Mouse (Mus musculus) hindbrain, embryonic 12.5 days (tissue): ENCODE measurements around the gene Wscd1. TPM values are rescaled to one million over a fixed set of nuclear protein-coding genes. Genes with fewer than 3 reads are reported as not detected.

Experiments
- ATAC-seq: fragments of 200-750 bp; cut with Nextera tagmentation; 2 replicates; pipeline ENCODE4 v1.8.0; 2017; ENCODE audit warnings: moderate TSS enrichment; ENCODE audit not compliant: low FRiP score
- H3K27ac ChIP-seq: fragments of 300-500 bp; sonication (generic); 2 replicates; pipeline ENCODE4 v1.5.1; 2016; ENCODE audit warnings: mild to moderate bottlenecking
- H3K27me3 ChIP-seq: fragments of 300-500 bp; sonication (generic); 2 replicates; pipeline ENCODE4 v1.6.1; 2016; ENCODE audit warnings: mild to moderate bottlenecking
- H3K36me3 ChIP-seq: fragments of 300-500 bp; sonication (generic); 2 replicates; pipeline ENCODE4 v1.6.1; 2016; ENCODE audit warnings: mild to moderate bottlenecking
- H3K4me1 ChIP-seq: fragments of 300-500 bp; sonication (generic); 2 replicates; pipeline ENCODE4 v1.6.1; 2016
- H3K4me2 ChIP-seq: fragments of 300-500 bp; sonication (generic); replicated peaks from 2 replicates; pipeline ENCODE4 v1.6.1; 2016; ENCODE audit warnings: mild to moderate bottlenecking
- H3K4me3 ChIP-seq: fragments of 300-500 bp; sonication (generic); 2 replicates; pipeline ENCODE4 v1.5.1; 2016; ENCODE audit warnings: mild to moderate bottlenecking
- H3K9ac ChIP-seq: fragments of 300-500 bp; sonication (generic); 2 replicates; pipeline ENCODE4 v1.6.1; 2016; ENCODE audit warnings: mild to moderate bottlenecking, moderate library complexity
- H3K9me3 ChIP-seq: fragments of 300-500 bp; sonication (generic); replicated peaks from 2 replicates; pipeline ENCODE4 v1.6.1; 2016; ENCODE audit warnings: mild to moderate bottlenecking
- WGBS: fragments of 180-500 bp; shearing (Covaris S2); methylation state at CpG from one replicate; pipeline ENCODE4 v1.1.7; 2016; 5-methylcytosine and 5-hydroxymethylcytosine counted together
- polyA plus RNA-seq: library from polyadenylated mRNA; unstranded; fragments of >200 nt; fragmentation: Nextera tagmentation; extraction: Ambion mirVana; gene quantifications from 2 replicates; pipeline ENCODE4 v1.2.1, GENCODE M21; 2016

Wscd1 gene
- polyA plus RNA-seq, 1 experiment from 2014 or later = 55.6 TPM

- Histone ChIP-seq H3K27me3 (no peaks in the 10 kb centered on the region), H3K4me3 (no peak overlapping the region), H3K36me3 (peaks cover 69% of the 10 kb centered on the region), H3K4me1 (peaks cover 31% of the 10 kb centered on the region), H3K27ac (no peak overlapping the region), H3K9me3 (no peaks in the 10 kb centered on the region), H3K4me2 (no peak overlapping the region), H3K9ac (no peak overlapping the region)
- 74% methylated on average over 7 of the region's 7 CpGs for WGBS
- ATAC-seq = no peak
Measured at GRCm38 (mm10) chr11:71771074-71771473, 21.4 kb downstream of the Wscd1 start.

GRCm38 (mm10) chr11:71772056-71772455, 22.3 kb downstream of the Wscd1 start:
- Histone ChIP-seq H3K4me3 (no peak overlapping the region), H3K27ac (no peak overlapping the region), H3K9me3 (no peaks in the 10 kb centered on the region), H3K4me2 (no peak overlapping the region), H3K27me3 (no peaks in the 10 kb centered on the region), H3K9ac (no peak overlapping the region), H3K36me3 (peaks cover 73% of the 10 kb centered on the region), H3K4me1 (peaks cover 31% of the 10 kb centered on the region)
- ATAC-seq = no peak
- 36% methylated on average over 6 of the region's 6 CpGs for WGBS

- Histone ChIP-seq H3K4me2 (no peak overlapping the region), H3K4me1 (peaks cover 31% of the 10 kb centered on the region), H3K36me3 (peaks cover 71% of the 10 kb centered on the region), H3K4me3 (no peak overlapping the region), H3K9me3 (no peaks in the 10 kb centered on the region), H3K27me3 (no peaks in the 10 kb centered on the region), H3K27ac (no peak overlapping the region), H3K9ac (no peak overlapping the region)
- WGBS = 11% methylated on average over 4 of the region's 4 CpGs
- no peak for ATAC-seq
Measured at GRCm38 (mm10) chr11:71772802-71773201, 23.1 kb downstream of the Wscd1 start.

DNA sequence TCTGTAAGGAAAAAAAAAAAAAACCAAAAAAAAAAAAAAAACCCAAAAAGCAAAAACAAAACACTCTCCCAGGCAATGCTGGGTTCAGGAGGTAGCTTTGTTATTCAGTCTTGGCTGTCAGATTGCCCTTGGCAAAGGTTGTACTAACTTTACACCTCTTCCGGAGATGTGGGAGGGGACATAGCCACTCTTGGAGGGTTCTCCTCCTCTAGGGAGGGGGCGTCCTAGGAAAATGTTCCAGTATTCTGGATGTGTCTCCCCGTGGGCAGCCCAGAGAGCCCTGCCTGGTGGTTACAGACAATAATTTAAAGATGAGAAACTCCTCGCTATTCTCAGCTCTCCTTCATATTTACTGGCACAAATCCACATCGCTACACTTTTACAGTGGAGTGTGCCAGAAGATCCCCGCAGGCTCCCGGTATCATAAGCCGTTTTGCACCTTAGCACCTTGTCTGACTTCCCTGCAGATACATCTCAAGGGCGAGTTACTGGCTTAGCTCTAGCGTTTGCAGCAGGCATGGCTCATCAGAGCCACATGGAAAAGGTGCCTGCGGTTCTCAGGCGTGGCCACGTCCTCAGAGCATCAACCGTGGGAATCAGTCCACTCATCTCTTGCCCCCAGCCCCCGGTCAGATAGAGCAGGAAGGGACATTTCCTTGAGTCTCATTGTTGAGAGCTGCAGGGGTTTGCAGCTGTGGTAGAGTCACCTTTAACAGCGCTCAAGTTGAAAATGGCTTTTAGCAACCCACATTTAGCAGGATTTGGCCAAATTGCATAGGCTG, 24.5 kb downstream of the Wscd1 start:
- Histone ChIP-seq H3K9me3 (no peaks in the 10 kb centered on the region), H3K27ac (no peak overlapping the region), H3K9ac (no peak overlapping the region), H3K36me3 (peaks cover 60% of the 10 kb centered on the region), H3K4me3 (no peak overlapping the region), H3K27me3 (no peaks in the 10 kb centered on the region), H3K4me2 (no peak overlapping the region), H3K4me1 (peaks cover 34% of the 10 kb centered on the region)
- ATAC-seq = no peak
- WGBS = 45% methylated on average over 16 of the region's 16 CpGs

- Histone ChIP-seq H3K9me3 (no peaks in the 10 kb centered on the region), H3K27ac (no peak overlapping the region), H3K27me3 (no peaks in the 10 kb centered on the region), H3K4me1 (peaks cover 37% of the 10 kb centered on the region), H3K4me3 (no peak overlapping the region), H3K36me3 (peaks cover 53% of the 10 kb centered on the region), H3K9ac (no peak overlapping the region), H3K4me2 (no peak overlapping the region)
- no peak for ATAC-seq
- 80% methylated on average over 6 of the region's 6 CpGs for whole genome bisulfite sequencing
Measured at GRCm38 (mm10) chr11:71775056-71775455, 25.3 kb downstream of the Wscd1 start.

- Histone ChIP-seq H3K36me3 (peaks cover 43% of the 10 kb centered on the region), H3K4me2 (no peak overlapping the region), H3K27ac (0 out of 2 replicates have a peak overlapping the region, but pooled peaks have one; percentile 2), H3K4me3 (no peak overlapping the region), H3K4me1 (peaks cover 8% of the 10 kb centered on the region; the same call in 1 of the 2 replicates), H3K27me3 (no peaks in the 10 kb centered on the region), H3K9ac (no peak overlapping the region), H3K9me3 (no peaks in the 10 kb centered on the region)
- peak; percentile 32; the same call in 1 of the 2 replicates for ATAC-seq
- 66% methylated on average over 10 of the region's 10 CpGs for WGBS
Measured at GRCm38 (mm10) chr11:71779642-71780041, 29.9 kb downstream of the Wscd1 start.

DNA sequence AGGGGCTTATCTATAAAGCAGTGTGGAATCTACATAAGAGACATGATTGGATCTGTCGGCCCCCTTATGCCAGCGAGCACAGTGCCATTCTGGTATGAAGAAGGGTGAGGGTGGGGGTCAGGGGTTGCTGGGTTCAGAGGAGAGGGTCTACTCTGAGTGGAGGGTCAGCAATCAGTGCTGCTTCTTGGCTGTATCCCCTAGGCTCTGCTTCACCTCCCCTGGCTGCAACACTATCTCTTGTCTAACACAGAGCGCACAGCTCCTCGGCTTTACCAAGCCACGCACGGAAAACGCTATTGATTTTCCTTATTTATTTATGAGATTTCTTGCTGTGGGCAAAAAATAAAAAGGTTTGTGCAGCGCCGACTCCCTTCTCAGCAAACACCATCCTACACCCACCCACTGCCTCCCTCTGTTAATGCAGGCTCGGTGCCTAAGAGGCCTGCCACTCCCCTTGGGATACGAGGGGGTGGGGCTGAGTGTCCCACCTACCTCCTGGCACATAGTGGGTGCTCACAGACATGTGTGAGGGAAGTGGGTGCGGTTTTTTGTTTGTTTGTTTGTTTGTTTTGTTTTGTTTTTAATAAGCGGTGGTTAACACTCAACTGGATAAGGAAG, 32.1 kb downstream of the Wscd1 start:
- Histone ChIP-seq H3K4me3 (no peak overlapping the region), H3K36me3 (peaks cover 45% of the 10 kb centered on the region), H3K4me1 (peaks cover 8% of the 10 kb centered on the region; the same call in 1 of the 2 replicates), H3K4me2 (no peak overlapping the region), H3K9me3 (no peaks in the 10 kb centered on the region), H3K27me3 (no peaks in the 10 kb centered on the region), H3K9ac (no peak overlapping the region), H3K27ac (no peak overlapping the region)
- ATAC-seq = peak; percentile 35; the same call in 1 of the 2 replicates
- WGBS = 86% methylated on average over 13 of the region's 13 CpGs

GRCm38 (mm10) chr11:71785499-71785898, 35.8 kb downstream of the Wscd1 start:
- Histone ChIP-seq H3K9me3 (no peaks in the 10 kb centered on the region), H3K27me3 (no peaks in the 10 kb centered on the region), H3K36me3 (peaks cover 74% of the 10 kb centered on the region), H3K4me3 (no peak overlapping the region), H3K4me1 (no peaks in the 10 kb centered on the region), H3K9ac (no peak overlapping the region), H3K27ac (no peak overlapping the region), H3K4me2 (no peak overlapping the region)
- 95% methylated on average over 4 of the region's 4 CpGs for WGBS
- no peak for ATAC-seq

GRCm38 (mm10) chr11:71788209-71788608, 38.5 kb downstream of the Wscd1 start:
- H3K9ac ChIP-seq = no peak overlapping the region
- H3K4me3 ChIP-seq = no peak overlapping the region
- H3K27ac ChIP-seq = no peak overlapping the region
- H3K4me1 ChIP-seq = no peaks in the 10 kb centered on the region
- no peak for ATAC-seq
- no peaks in the 10 kb centered on the region for H3K9me3 ChIP-seq
- no peak overlapping the region for H3K4me2 ChIP-seq
- peaks cover 68% of the 10 kb centered on the region for H3K36me3 ChIP-seq
- WGBS = 89% methylated on average over 4 of the region's 4 CpGs
- H3K27me3 ChIP-seq = no peaks in the 10 kb centered on the region

GRCm38 (mm10) chr11:71790227-71790626, 40.5 kb downstream of the Wscd1 start:
- Histone ChIP-seq H3K4me3 (no peak overlapping the region), H3K27me3 (no peaks in the 10 kb centered on the region), H3K9me3 (no peaks in the 10 kb centered on the region), H3K27ac (no peak overlapping the region), H3K9ac (no peak overlapping the region), H3K4me1 (no peaks in the 10 kb centered on the region), H3K4me2 (no peak overlapping the region), H3K36me3 (peaks cover 54% of the 10 kb centered on the region)
- no peak for ATAC-seq
- WGBS = 68% methylated on average over 3 of the region's 3 CpGs

DNA sequence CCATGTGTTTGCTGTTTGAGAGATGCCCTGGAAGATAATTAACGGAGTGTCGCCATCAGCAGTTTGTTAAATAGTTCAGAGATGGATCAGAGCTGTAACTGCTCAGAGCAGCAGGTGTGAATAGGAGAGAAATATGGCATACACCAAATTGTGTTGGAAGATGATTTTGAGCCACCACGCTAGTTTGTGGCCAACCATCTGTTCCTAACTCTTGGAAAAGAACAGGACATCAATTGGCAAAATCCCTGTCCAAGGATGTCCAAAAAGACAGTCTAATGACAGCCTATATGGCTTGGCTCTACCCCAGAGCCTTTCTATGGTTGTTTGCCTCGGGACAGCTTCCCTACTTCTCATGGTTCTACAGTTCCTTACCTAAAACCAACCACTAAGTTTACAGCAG, 49.5 kb downstream of the Wscd1 start:
- H3K9me3 ChIP-seq = 0 out of 2 replicates have a peak, but pooled peaks cover 2% of the 10 kb centered on the region
- H3K27ac ChIP-seq = no peak overlapping the region
- WGBS = 87% methylated on average over 4 of the region's 4 CpGs
- no peaks in the 10 kb centered on the region for H3K27me3 ChIP-seq
- ATAC-seq = no peak
- H3K9ac ChIP-seq = no peak overlapping the region
- H3K4me2 ChIP-seq = no peak overlapping the region
- H3K4me1 ChIP-seq = no peaks in the 10 kb centered on the region
- H3K36me3 ChIP-seq = no peaks in the 10 kb centered on the region
- no peak overlapping the region for H3K4me3 ChIP-seq

DNA sequence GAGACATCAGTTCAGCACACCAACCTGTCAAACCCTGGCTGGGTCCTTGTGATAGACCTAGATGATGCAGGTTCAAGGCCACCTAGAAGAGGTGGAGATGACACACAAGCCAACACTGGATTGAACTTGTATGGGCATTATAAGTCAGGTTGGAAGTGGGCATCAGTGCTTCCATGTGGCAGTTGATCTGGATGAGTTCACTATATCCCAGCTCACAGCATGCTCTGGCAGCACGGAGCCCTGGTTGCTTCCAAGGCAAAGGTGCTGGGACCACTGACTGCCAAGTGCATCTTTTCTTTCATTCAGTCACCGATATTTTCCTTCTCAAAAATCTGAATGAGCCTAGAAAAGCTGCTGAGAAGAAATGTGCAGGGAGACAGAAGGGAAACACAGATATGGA, 58.8 kb downstream of the Wscd1 start:
- Histone ChIP-seq H3K4me3 (no peak overlapping the region), H3K27ac (no peak overlapping the region), H3K9ac (no peak overlapping the region), H3K9me3 (no peaks in the 10 kb centered on the region), H3K4me2 (no peak overlapping the region), H3K27me3 (no peaks in the 10 kb centered on the region), H3K36me3 (no peaks in the 10 kb centered on the region), H3K4me1 (no peaks in the 10 kb centered on the region)
- ATAC-seq = no peak
- 88% methylated on average over 2 of the region's 2 CpGs for WGBS

- 55% methylated on average over 2 of the region's 2 CpGs for WGBS
- H3K4me1 ChIP-seq = peaks cover 8% of the 10 kb centered on the region
- H3K27me3 ChIP-seq = no peaks in the 10 kb centered on the region
- no peaks in the 10 kb centered on the region for H3K9me3 ChIP-seq
- no peak overlapping the region for H3K4me3 ChIP-seq
- H3K4me2 ChIP-seq = no peak overlapping the region
- no peak overlapping the region for H3K27ac ChIP-seq
- H3K36me3 ChIP-seq = no peaks in the 10 kb centered on the region
- ATAC-seq = no peak
- H3K9ac ChIP-seq = no peak overlapping the region
Measured at GRCm38 (mm10) chr11:71811828-71812227, 62.1 kb downstream of the Wscd1 start.
